Mouse (Mus musculus) MEL (cell line): ENCODE data around the gene Crat. TPM values are rescaled to one million over a fixed set of nuclear protein-coding genes. Genes with fewer than 3 reads are reported as not detected.

Experiments used
- DNase-seq: peaks from one replicate; pipeline ENCODE4 v3.0.0; 2011; ENCODE audit warnings: low read depth, low spot score
- H3K27ac ChIP-seq: 2 replicates; pipeline ENCODE4 v1.5.1; 2012; ENCODE audit warnings: low read depth, mild to moderate bottlenecking, control low read depth, low read length, moderate library complexity; ENCODE audit not compliant: control insufficient read depth
- H3K27me3 ChIP-seq, 2 experiments: fragments of 150-350 bp in 1 of 2; sonication (generic) in 1 of 2; 2 replicates each; pipeline ENCODE4 v1.6.1; 2012; ENCODE audit warnings: low read length in 2 of 2, mild to moderate bottlenecking in 2 of 2, improper control_type of control experiment in 1 of 2, moderate library complexity in 1 of 2; ENCODE audit not compliant: insufficient read depth in 2 of 2, control insufficient read depth in 1 of 2
- H3K36me3 ChIP-seq, 2 experiments: 2 replicates each; pipeline ENCODE4 v1.6.1; 2012 to 2014; ENCODE audit warnings: low read length in 2 of 2, improper control_type of control experiment in 1 of 2, inconsistent platforms in 1 of 2, mild to moderate bottlenecking in 1 of 2; ENCODE audit not compliant: insufficient read depth in 2 of 2, control insufficient read depth in 1 of 2
- H3K4me1 ChIP-seq, 2 experiments: fragments of 150-350 bp in 1 of 2; sonication (generic) in 1 of 2; 2 replicates each; pipeline ENCODE4 v1.6.1; 2012; ENCODE audit warnings: low read length in 2 of 2, improper control_type of control experiment in 1 of 2, mild to moderate bottlenecking in 1 of 2; ENCODE audit not compliant: insufficient read depth in 2 of 2, control insufficient read depth in 1 of 2
- H3K4me3 ChIP-seq, 2 experiments: fragments of 150-350 bp in 1 of 2; sonication (generic) in 1 of 2; 2 replicates each; pipeline ENCODE4 v1.5.1; 2012; ENCODE audit warnings: low read depth in 2 of 2, low read length in 2 of 2, mild to moderate bottlenecking in 2 of 2, moderate library complexity in 2 of 2, control low read depth in 1 of 2, improper control_type of control experiment in 1 of 2; ENCODE audit not compliant: control insufficient read depth in 1 of 2, insufficient read depth in 1 of 2
- H3K79me2 ChIP-seq: 2 replicates; pipeline ENCODE4 v1.6.1; 2012; ENCODE audit warnings: mild to moderate bottlenecking, low read length, moderate library complexity; ENCODE audit not compliant: control insufficient read depth, poor library complexity, insufficient read depth
- H3K9ac ChIP-seq: 2 replicates; pipeline ENCODE4 v1.6.1; 2012; ENCODE audit warnings: low read depth, mild to moderate bottlenecking, control low read depth, low read length, moderate library complexity; ENCODE audit not compliant: control insufficient read depth, poor library complexity, severe bottlenecking
- H3K9me3 ChIP-seq: fragments of 150-350 bp; sonication (generic); replicated peaks from 2 replicates; pipeline ENCODE4 v1.6.1; 2012; ENCODE audit warnings: mild to moderate bottlenecking, low read length, improper control_type of control experiment, moderate library complexity; ENCODE audit not compliant: insufficient read depth
- BHLHE40 ChIP-seq: IDR thresholded peaks from 2 replicates; pipeline ENCODE4 v1.6.1; 2012; ENCODE audit warnings: low read depth, mild to moderate bottlenecking, inconsistent platforms, low read length, improper control_type of control experiment, borderline replicate concordance
- HCFC1 ChIP-seq: IDR thresholded peaks from 2 replicates; pipeline ENCODE4 v1.6.1; 2012; ENCODE audit warnings: low read depth, mild to moderate bottlenecking, inconsistent platforms, low read length, improper control_type of control experiment, moderate library complexity
- KAT2A ChIP-seq: conservative IDR thresholded peaks from 2 replicates; pipeline ENCODE4 v1.6.1; 2012; ENCODE audit warnings: low read depth, low read length, improper control_type of control experiment, inconsistent platforms
- MAFK ChIP-seq: IDR thresholded peaks from 2 replicates; pipeline ENCODE4 v1.6.1; 2011; ENCODE audit warnings: low read depth, mild to moderate bottlenecking, low read length, improper control_type of control experiment, borderline replicate concordance
- MAZ ChIP-seq: IDR thresholded peaks from 2 replicates; pipeline ENCODE4 v1.6.1; 2012; ENCODE audit warnings: low read depth, mild to moderate bottlenecking, inconsistent platforms, low read length, improper control_type of control experiment
- MXI1 ChIP-seq: IDR thresholded peaks from 2 replicates; pipeline ENCODE4 v1.6.1; 2011; ENCODE audit warnings: mild to moderate bottlenecking, low read depth, low read length, improper control_type of control experiment
- MYC ChIP-seq: IDR thresholded peaks from 2 replicates; pipeline ENCODE4 v1.6.1; 2011; ENCODE audit warnings: low read depth, mild to moderate bottlenecking, low read length, improper control_type of control experiment, moderate library complexity
- POLR2A ChIP-seq, 2 experiments: IDR thresholded peaks; 2 replicates each; pipeline ENCODE4 v1.6.1; 2011 to 2012; ENCODE audit warnings: low read length in 2 of 2, mild to moderate bottlenecking in 2 of 2, control low read depth in 1 of 2, improper control_type of control experiment in 1 of 2, low read depth in 1 of 2, moderate library complexity in 1 of 2; ENCODE audit not compliant: control insufficient read depth in 1 of 2, insufficient read depth in 1 of 2, poor library complexity in 1 of 2
- RAD21 ChIP-seq: IDR thresholded peaks from 2 replicates; pipeline ENCODE4 v1.6.1; 2011; ENCODE audit warnings: mild to moderate bottlenecking, low read depth, low read length, improper control_type of control experiment
- RCOR1 ChIP-seq: IDR thresholded peaks from 2 replicates; pipeline ENCODE4 v1.6.1; 2012; ENCODE audit warnings: low read depth, mild to moderate bottlenecking, inconsistent platforms, low read length, improper control_type of control experiment
- SIN3A ChIP-seq: IDR thresholded peaks from 2 replicates; pipeline ENCODE4 v1.6.1; 2012; ENCODE audit warnings: low read length, improper control_type of control experiment, inconsistent platforms
- SMC3 ChIP-seq: IDR thresholded peaks from 2 replicates; pipeline ENCODE4 v1.6.1; 2011; ENCODE audit warnings: low read depth, low read length, improper control_type of control experiment
- TBP ChIP-seq: IDR thresholded peaks from 2 replicates; pipeline ENCODE4 v1.8.0; 2011; ENCODE audit warnings: low read depth, low read length, improper control_type of control experiment
- TCF12 ChIP-seq: IDR thresholded peaks from 2 replicates; pipeline ENCODE4 v1.6.1; 2014; ENCODE audit warnings: low read depth, mild to moderate bottlenecking, inconsistent platforms, low read length, improper control_type of control experiment, moderate library complexity
- UBTF ChIP-seq: IDR thresholded peaks from 2 replicates; pipeline ENCODE4 v1.6.1; 2012; ENCODE audit warnings: low read depth, mild to moderate bottlenecking, inconsistent platforms, low read length, improper control_type of control experiment, moderate library complexity, borderline replicate concordance; ENCODE audit not compliant: insufficient read depth
- USF1 ChIP-seq: IDR thresholded peaks from 2 replicates; pipeline ENCODE4 v1.6.1; 2014; ENCODE audit warnings: low read depth, mild to moderate bottlenecking, inconsistent platforms, low read length, improper control_type of control experiment, moderate library complexity
- ZKSCAN1 ChIP-seq: IDR thresholded peaks from 2 replicates; pipeline ENCODE4 v1.6.1; 2012; ENCODE audit warnings: low read depth, mild to moderate bottlenecking, inconsistent platforms, low read length, improper control_type of control experiment, moderate library complexity
- ZNF384 ChIP-seq: IDR thresholded peaks from 2 replicates; pipeline ENCODE4 v1.6.1; 2012; ENCODE audit warnings: low read depth, mild to moderate bottlenecking, inconsistent platforms, low read length, improper control_type of control experiment
- polyA plus RNA-seq, 2 experiments: library from polyadenylated mRNA; stranded (reverse) in 1 of 2; unstranded in 1 of 2; fragments of >175 nt in 1 of 2; fragments of >200 nt in 1 of 2; gene quantifications; 2 replicates each; pipeline versions ENCODE4 v1.2.1 to v1.2.4; 2012; ENCODE audit warnings: low replicate concordance in 2 of 2, low read depth in 1 of 2; ENCODE audit not compliant: insufficient read length in 2 of 2, insufficient read depth in 1 of 2, missing spikeins in 1 of 2
- total RNA-seq: library from RNA; depleted of rRNA; stranded (reverse); fragments of 300-350 nt; gene quantifications from 2 replicates; pipeline ENCODE4 v1.2.3, GENCODE M21; 2012

The Crat gene
- total and polyA plus RNA-seq, 3 experiments, result 22.0 to 93.9 TPM; not detected in 1

DNA sequence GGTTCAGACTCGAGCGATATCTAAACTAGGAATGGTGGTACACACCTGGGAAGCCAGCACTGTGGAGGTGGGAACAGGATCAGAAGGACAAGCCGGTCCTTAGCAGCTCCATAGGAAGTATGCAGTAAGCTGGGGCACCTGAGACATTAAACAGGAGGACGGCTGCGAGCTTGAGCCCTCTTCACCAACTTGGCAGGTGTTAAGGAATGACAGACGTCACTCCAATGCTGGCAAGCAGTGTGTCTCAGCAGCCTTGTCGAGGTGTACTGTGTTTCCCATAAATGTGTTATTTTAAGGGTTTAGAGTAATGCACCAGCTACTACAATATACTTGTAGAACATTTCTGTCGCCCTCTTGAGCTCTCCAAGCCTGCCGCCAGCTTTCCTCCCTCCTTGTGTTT, 28.7 kb downstream of the Crat start:
- Histone ChIP-seq H3K4me1 (peaks cover 0 to 6% of the 10 kb centered on the region in 2 experiments; a peak in 2 of 4 replicates), H3K9ac (no peak overlapping the region), H3K4me3 (no peak overlapping the region), H3K27ac (no peak overlapping the region), H3K79me2 (no peaks in the 10 kb centered on the region), H3K9me3 (no peaks in the 10 kb centered on the region), H3K36me3 (peaks cover 0 to 3% of the 10 kb centered on the region in 2 experiments; a peak in 2 of 4 replicates), H3K27me3 (no peaks in the 10 kb centered on the region)
- TF ChIP-seq KAT2A (no peak), BHLHE40 (no peak), MYC (no peak), MAZ (no peak), HCFC1 (no peak)
- no peak for DNase-seq

DNA sequence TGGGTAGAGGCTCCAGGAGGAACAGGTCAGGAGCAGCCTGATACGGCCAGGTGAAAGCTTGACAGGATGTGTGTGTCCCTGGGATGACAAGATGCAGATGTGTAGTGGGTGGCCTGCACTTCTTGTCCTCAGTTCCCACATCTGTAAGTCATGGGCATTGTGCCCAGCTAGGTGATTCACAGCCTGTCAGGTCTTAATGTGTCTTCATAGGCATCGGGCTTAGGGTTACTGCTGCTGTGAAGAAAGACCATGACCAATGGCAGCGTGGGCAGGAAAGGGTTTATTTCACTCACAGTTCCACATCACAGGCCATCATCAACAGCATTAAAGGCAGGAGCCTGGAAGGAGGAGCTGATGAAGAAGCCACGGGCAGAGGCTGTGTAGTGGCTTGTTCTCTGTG, 30.0 kb downstream of the Crat start:
- DNase-seq, result no peak
- Histone ChIP-seq H3K79me2 (no peaks in the 10 kb centered on the region), H3K9ac (no peak overlapping the region), H3K27me3 (no peaks in the 10 kb centered on the region), H3K36me3 (no peaks in the 10 kb centered on the region), H3K4me1 (peaks cover 0 to 1% of the 10 kb centered on the region in 2 experiments; a peak in 1 of 4 replicates), H3K9me3 (no peaks in the 10 kb centered on the region), H3K27ac (no peak overlapping the region), H3K4me3 (no peak overlapping the region)
- TF ChIP-seq UBTF, result no peak
- no peak for TF ChIP-seq RAD21
- no peak for TF ChIP-seq RCOR1
- TF ChIP-seq USF1, result no peak
- TF ChIP-seq BHLHE40, result no peak
- TF ChIP-seq ZNF384, result no peak
- no peak for TF ChIP-seq TCF12
- no peak for TF ChIP-seq TBP
- TF ChIP-seq SMC3, result no peak
- TF ChIP-seq KAT2A, result no peak
- TF ChIP-seq POLR2A (IDR thresholded peaks at IDR 0.05; ENCODE audit: control insufficient read depth in 1 of 2, insufficient read depth in 1 of 2, low read depth in 1 of 2, low read length in 2 of 2, poor library complexity in 1 of 2), result no peak

DNA sequence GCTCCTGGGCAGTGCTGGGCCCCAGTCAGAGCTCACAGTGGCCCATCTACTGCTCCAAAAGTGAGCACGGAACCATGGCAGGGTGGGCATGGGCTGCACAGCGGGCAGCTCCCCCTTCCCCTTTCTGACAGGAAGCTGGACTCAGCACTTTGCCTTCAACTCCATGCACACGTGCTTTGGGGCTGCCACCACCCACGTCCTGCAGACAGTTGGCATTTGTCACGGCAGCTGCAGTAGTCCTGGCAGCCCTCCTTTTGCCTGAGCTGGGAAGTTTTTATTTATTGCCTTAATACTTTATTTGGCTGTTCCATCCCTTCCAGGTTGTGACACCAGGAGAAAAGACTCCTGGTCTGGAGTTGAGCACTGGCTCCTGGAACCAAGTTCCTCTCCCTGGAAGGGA, 30.8 kb downstream of the Crat start:
- H3K36me3 ChIP-seq, result no peaks in the 10 kb centered on the region
- no peak overlapping the region for H3K9ac ChIP-seq
- H3K79me2 ChIP-seq, result no peaks in the 10 kb centered on the region
- H3K4me3 ChIP-seq, result no peak overlapping the region
- no peaks in the 10 kb centered on the region for H3K4me1 ChIP-seq
- no peak overlapping the region for H3K27ac ChIP-seq
- no peak for DNase-seq
- TF ChIP-seq KAT2A (no peak), MAFK (no peak), ZKSCAN1 (no peak), SIN3A (no peak), MYC (no peak), MXI1 (no peak)
- H3K9me3 ChIP-seq, result no peaks in the 10 kb centered on the region
- H3K27me3 ChIP-seq, result no peaks in the 10 kb centered on the region
